ENCODE assay signal across 10 mouse cellular contexts in the genomic region with DNA sequence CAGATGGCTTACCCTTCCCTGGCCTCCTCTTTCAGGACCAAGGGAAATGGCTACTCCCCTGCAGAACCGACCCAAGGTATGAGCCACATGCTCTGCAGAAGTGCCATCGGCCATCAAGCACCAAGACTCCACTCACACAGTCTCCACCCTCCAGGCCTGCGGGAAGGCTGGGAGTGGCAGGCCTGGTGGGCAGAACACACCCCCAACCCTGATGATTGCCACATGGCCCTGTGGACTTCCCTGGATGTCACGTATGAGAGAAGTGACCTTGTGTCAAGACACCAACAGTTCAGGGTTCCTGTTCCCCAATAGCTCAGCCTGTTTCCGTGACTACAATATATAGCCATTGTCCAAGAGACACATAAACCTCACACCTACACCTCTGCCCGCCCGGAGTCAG. TPM values are rescaled to one million over a fixed set of nuclear protein-coding genes. Genes with fewer than 3 reads are reported as not detected.
A peak's percentile ranks its signal among the peaks of the same experiment; 100 is the strongest.
DNase-seq lines count a peak whose midpoint lies in the region; ATAC-seq lines count a peak whose summit lies in the region.
"Had no signal": no experiment of that assay in that cellular context is flagged by ENCODE, and none has a peak within 500 bp of the region (broad histone marks: within the 10 kb centered on the region; RNA-seq: fewer than 3 reads in every experiment).

A gene (plus strand): TSS at position 294 of the 400 bp plus-strand sequence.

- intact Hi-C loops in heart, postnatal 10 days (cut with DNase I): no loop called here

- no peaks in the 10 kb centered on the region for H3K27me3 ChIP-seq in heart, embryonic 10.5 days (ENCODE audit: insufficient read depth, poor library complexity, severe bottlenecking)
- no peaks in the 10 kb centered on the region for H3K27me3 ChIP-seq in intestine, embryonic 15.5 days (replicated peaks)

- no peak within 1 kb of the TSS for H3K4me3 ChIP-seq in heart, embryonic 10.5 days
- H3K4me3 ChIP-seq in intestine, embryonic 15.5 days (replicated peaks): no peak within 1 kb of the TSS

- no peaks in the 10 kb centered on the region for H3K36me3 ChIP-seq in heart, embryonic 10.5 days
- no peaks in the 10 kb centered on the region for H3K36me3 ChIP-seq in intestine, embryonic 15.5 days

- DNase-seq in heart, embryonic 10.5 days (ENCODE audit: low spot score): no peak
- DNase-seq in heart, postnatal 10 days: no peak
- DNase-seq in 416B (ENCODE audit: low read depth): peak; percentile 53
- peak; percentile 45 for DNase-seq in lung, postnatal 25 days (ENCODE audit: low spot score)
- no peak for DNase-seq in gastrocnemius, postnatal 4 days (ENCODE audit: low spot score in 2 of 2)
- no peak for DNase-seq in spleen, adult 18-20 months
- no peak for DNase-seq in spleen, postnatal 36 days (ENCODE audit: low spot score in 2 of 2)
- DNase-seq: embryo, embryonic 11 days had no signal

- peak within 1 kb of the TSS; percentile 78 for H3K27ac ChIP-seq in heart, embryonic 10.5 days
- no peak within 1 kb of the TSS for H3K27ac ChIP-seq in intestine, embryonic 15.5 days
- H3K27ac ChIP-seq: hindbrain, postnatal 0 days had no signal

- peak; percentile 55 for ATAC-seq in intestine, embryonic 15.5 days

- no peaks in the 10 kb centered on the region for H3K9me3 ChIP-seq in heart, embryonic 10.5 days
- no peaks in the 10 kb centered on the region for H3K9me3 ChIP-seq in intestine, embryonic 15.5 days

- 54% methylated on average over 7 of the region's 7 CpGs for WGBS in heart, embryonic 10.5 days
- WGBS in intestine, embryonic 15.5 days: 61% methylated on average over 7 of the region's 7 CpGs

- H3K9ac ChIP-seq in intestine, embryonic 15.5 days: no peak within 1 kb of the TSS

- no peak within 1 kb of the TSS for H3K4me2 ChIP-seq in intestine, embryonic 15.5 days (replicated peaks)

- peaks cover 38% of the 10 kb centered on the region for H3K4me1 ChIP-seq in heart, embryonic 10.5 days
- 0 out of 2 replicates have a peak, but pooled peaks cover 3% of the 10 kb centered on the region for H3K4me1 ChIP-seq in intestine, embryonic 15.5 days (replicated peaks)

RNA-seq across cellular contexts. Expression of the gene that starts here (rescaled TPM):
- polyA plus RNA-seq in heart, embryonic 10.5 days (2016; fragmentation: Nextera tagmentation; extraction: Ambion mirVana): 3.4 and 12.1 TPM in 2 replicates
- under 1 TPM; 0.30 to 0.41 TPM for total RNA-seq in heart, postnatal 10 days (2021)
- 11.4 and 15.9 TPM in 2 replicates for polyA plus RNA-seq in intestine, embryonic 15.5 days (2015; fragmentation: Nextera tagmentation; extraction: Ambion mirVana)
- total RNA-seq in gastrocnemius, postnatal 4 days (2021): 1 to 10 TPM in 1 of 2 experiments, not detected in 1; 1.7 TPM

Comparison
In these comparisons a context has a peak if more than half of its experiments do, and no peak if none do; other contexts are left out.
1. DNase-seq: peak in 416B (single experiment) and lung, postnatal 25 days (single experiment); none in heart, embryonic 10.5 days (single experiment), heart, postnatal 10 days (0 of 2), gastrocnemius, postnatal 4 days (0 of 2), spleen, adult 18-20 months (0 of 2) and spleen, postnatal 36 days (0 of 2).